Mouse (Mus musculus) hindbrain, embryonic 11.5 days (tissue): ENCODE data around the gene Ms4a1. TPM values are rescaled to one million over a fixed set of nuclear protein-coding genes. Genes with fewer than 3 reads are reported as not detected.
"Not testable (repeated sequence)": the region's sequence is repeated elsewhere in the genome, so short reads cannot be mapped to it uniquely, and the experiment has no call there.

ENCODE experiments used
- ATAC-seq: fragments of 200-750 bp; cut with Nextera tagmentation; 2 replicates; pipeline ENCODE4 v1.8.0; 2017; ENCODE audit warnings: mild to moderate bottlenecking, moderate TSS enrichment, moderate library complexity; ENCODE audit not compliant: low FRiP score
- DNase-seq: peaks from one replicate; pipeline ENCODE4 v3.0.0-alpha.2; 2015; ENCODE audit warnings: low spot score
- H3K27ac ChIP-seq: fragments of 300-500 bp; sonication (generic); 2 replicates; pipeline ENCODE4 v1.5.1; 2014; ENCODE audit warnings: mild to moderate bottlenecking, low read depth, low read length
- H3K27me3 ChIP-seq: fragments of 300-500 bp; sonication (generic); 2 replicates; pipeline ENCODE4 v1.6.1; 2014; ENCODE audit warnings: mild to moderate bottlenecking, low read length, moderate library complexity, mixed read lengths; ENCODE audit not compliant: control insufficient read depth, insufficient read depth
- H3K36me3 ChIP-seq: fragments of 300-500 bp; sonication (generic); 2 replicates; pipeline ENCODE4 v1.6.1; 2014; ENCODE audit warnings: mild to moderate bottlenecking, low read length, moderate library complexity, mixed read lengths; ENCODE audit not compliant: control insufficient read depth, insufficient read depth
- H3K4me1 ChIP-seq: fragments of 300-500 bp; sonication (generic); replicated peaks from 2 replicates; pipeline ENCODE4 v1.6.1; 2014; ENCODE audit warnings: low read length, mixed read lengths; ENCODE audit not compliant: control insufficient read depth, insufficient read depth
- H3K4me2 ChIP-seq: fragments of 300-500 bp; sonication (generic); replicated peaks from 2 replicates; pipeline ENCODE4 v1.6.1; 2014; ENCODE audit warnings: mild to moderate bottlenecking, low read depth, low read length
- H3K4me3 ChIP-seq: fragments of 300-500 bp; sonication (generic); 2 replicates; pipeline ENCODE4 v1.5.1; 2014; ENCODE audit warnings: low read depth, low read length
- H3K9ac ChIP-seq: fragments of 300-500 bp; sonication (generic); 2 replicates; pipeline ENCODE4 v1.6.1; 2014; ENCODE audit warnings: low read depth, low read length
- H3K9me3 ChIP-seq: fragments of 300-500 bp; sonication (generic); 2 replicates; pipeline ENCODE4 v1.6.1; 2016; ENCODE audit warnings: low read length; ENCODE audit not compliant: control insufficient read depth
- WGBS: fragments of 180-500 bp; shearing (Covaris S2); extraction: QIAGEN DNeasy Blood & Tissue Kit; methylation state at CpG from one replicate; pipeline ENCODE4 v1.1.7; 2014; 5-methylcytosine and 5-hydroxymethylcytosine counted together
- polyA plus RNA-seq: library from polyadenylated mRNA; unstranded; fragments of >200 nt; fragmentation: Nextera tagmentation; extraction: Ambion mirVana; gene quantifications from 2 replicates; pipeline ENCODE4 v1.2.1, GENCODE M21; 2014

The Ms4a1 gene
- polyA plus RNA-seq, 1 experiment from 2014 or later: not detected

GRCm38 (mm10) chr19:11276431-11276830, 10.4 kb upstream of the Ms4a1 start:
- Histone ChIP-seq H3K36me3 (no peaks in the 10 kb centered on the region), H3K4me2 (no peak overlapping the region), H3K9me3 (no peaks in the 10 kb centered on the region), H3K9ac (no peak overlapping the region), H3K27me3 (no peaks in the 10 kb centered on the region), H3K27ac (no peak overlapping the region), H3K4me3 (no peak overlapping the region), H3K4me1 (no peaks in the 10 kb centered on the region)
- WGBS: 74% methylated on average over 5 of the region's 5 CpGs
- ATAC-seq (no peak), DNase-seq (no peak)

DNA sequence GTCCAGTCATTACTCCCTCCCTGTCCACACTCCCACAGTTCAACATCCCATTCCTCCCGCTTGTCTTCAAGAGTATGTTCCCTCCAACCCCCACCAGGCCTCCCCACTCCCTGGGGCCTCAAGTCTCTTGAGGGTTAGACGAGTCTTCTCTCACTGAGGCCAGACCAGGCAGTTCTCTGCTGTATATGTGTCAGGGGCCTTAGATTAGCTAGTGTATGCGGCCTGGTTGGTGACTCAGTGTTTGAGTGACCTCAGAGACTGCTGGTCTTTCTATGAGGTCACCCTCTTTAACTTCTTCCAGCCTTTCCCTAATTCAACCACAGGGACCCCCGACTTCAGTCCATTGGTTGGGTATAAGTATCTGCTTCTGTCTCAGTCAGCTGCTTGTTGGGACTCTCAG, 915 bp upstream of the Ms4a1 start:
- no peak for ATAC-seq
- Histone ChIP-seq H3K36me3 (no peaks in the 10 kb centered on the region), H3K4me1 (no peaks in the 10 kb centered on the region), H3K4me3 (no peak overlapping the region), H3K9ac (no peak overlapping the region), H3K27me3 (no peaks in the 10 kb centered on the region), H3K27ac (no peak overlapping the region), H3K4me2 (no peak overlapping the region), H3K9me3 (no peaks in the 10 kb centered on the region)
- no peak for DNase-seq
- 75% methylated on average over 4 of the region's 4 CpGs for WGBS

GRCm38 (mm10) chr19:11264602-11265185, 1.3 kb downstream of the Ms4a1 start:
- Histone ChIP-seq H3K4me2 (no peak overlapping the region), H3K27me3 (no peaks in the 10 kb centered on the region), H3K9ac (no peak overlapping the region), H3K36me3 (no peaks in the 10 kb centered on the region), H3K27ac (no peak overlapping the region), H3K9me3 (no peaks in the 10 kb centered on the region), H3K4me1 (no peaks in the 10 kb centered on the region), H3K4me3 (no peak overlapping the region)
- ATAC-seq (no peak), DNase-seq (no peak)
- 89% methylated on average over 9 of the region's 9 CpGs for WGBS

DNA sequence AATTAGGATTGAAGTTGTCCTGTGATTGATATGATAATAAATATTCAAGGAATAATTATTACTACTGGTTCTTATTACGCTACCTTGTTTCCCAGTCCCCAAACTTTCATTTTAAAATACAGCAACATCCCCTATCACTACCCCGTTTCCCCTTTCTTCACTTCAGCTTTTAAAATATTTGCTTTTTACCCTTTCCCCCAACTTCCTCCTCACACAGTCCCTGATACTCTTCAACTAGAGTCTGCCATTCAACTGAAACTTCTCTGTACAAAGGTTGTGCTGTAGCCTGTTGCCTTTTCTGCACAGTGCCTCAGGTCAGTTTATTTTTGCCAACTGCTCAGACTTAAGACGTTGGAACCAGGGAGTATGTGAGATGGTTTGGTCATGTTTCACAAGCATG, 2.5 kb downstream of the Ms4a1 start:
- Histone ChIP-seq H3K4me2 (no peak overlapping the region), H3K9ac (no peak overlapping the region), H3K36me3 (no peaks in the 10 kb centered on the region), H3K9me3 (no peaks in the 10 kb centered on the region), H3K27me3 (no peaks in the 10 kb centered on the region), H3K27ac (no peak overlapping the region), H3K4me3 (no peak overlapping the region), H3K4me1 (no peaks in the 10 kb centered on the region)
- no peak for ATAC-seq
- WGBS: 89% methylated on average over 3 of the region's 3 CpGs
- no peak for DNase-seq

- H3K9me3 ChIP-seq, H3K27me3 ChIP-seq, H3K4me3 ChIP-seq, H3K27ac ChIP-seq, ATAC-seq, H3K9ac ChIP-seq, DNase-seq, H3K4me2 ChIP-seq, H3K4me1 ChIP-seq, H3K36me3 ChIP-seq: not testable (repeated sequence)
- WGBS: 79% methylated on average over 4 of the region's 4 CpGs
These were observed 3.1 kb downstream of the Ms4a1 start for GRCm38 (mm10) chr19:11262932-11263331.

- no peaks in the 10 kb centered on the region for H3K27me3 ChIP-seq
- no peak for ATAC-seq
- DNase-seq: no peak
- H3K4me1 ChIP-seq: no peaks in the 10 kb centered on the region
- no peak overlapping the region for H3K27ac ChIP-seq
- 82% methylated on average over 2 of the region's 2 CpGs for WGBS
- H3K9ac ChIP-seq: no peak overlapping the region
- no peak overlapping the region for H3K4me3 ChIP-seq
- no peaks in the 10 kb centered on the region for H3K36me3 ChIP-seq
- no peak overlapping the region for H3K4me2 ChIP-seq
- H3K9me3 ChIP-seq: no peaks in the 10 kb centered on the region
These were observed 4.5 kb downstream of the Ms4a1 start for GRCm38 (mm10) chr19:11261522-11261921.

DNA sequence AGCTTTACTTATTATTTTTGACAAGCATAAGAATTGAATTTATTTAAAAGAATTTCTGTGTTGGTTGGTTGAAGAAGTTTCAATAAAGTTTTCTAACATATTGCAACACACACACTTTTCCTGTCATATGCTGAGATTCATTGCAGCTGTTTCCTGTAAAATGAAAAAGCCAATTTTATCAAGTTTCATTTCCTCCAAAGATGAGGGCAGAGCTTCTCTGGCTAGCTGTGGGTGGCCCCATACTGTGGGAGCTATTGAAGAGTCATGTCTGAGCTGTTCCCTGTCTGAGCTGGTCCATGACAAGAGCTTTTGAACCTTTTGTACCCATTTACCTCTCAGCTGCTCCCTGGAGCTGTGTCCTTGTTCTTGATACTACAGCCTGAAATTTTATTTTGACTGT, 21.8 kb downstream of the Ms4a1 start:
- Histone ChIP-seq H3K4me3 (no peak overlapping the region), H3K4me1 (no peaks in the 10 kb centered on the region), H3K36me3 (no peaks in the 10 kb centered on the region), H3K4me2 (no peak overlapping the region), H3K9ac (no peak overlapping the region), H3K27me3 (no peaks in the 10 kb centered on the region), H3K9me3 (no peaks in the 10 kb centered on the region), H3K27ac (no peak overlapping the region)
- ATAC-seq: no peak
- no peak for DNase-seq

DNA sequence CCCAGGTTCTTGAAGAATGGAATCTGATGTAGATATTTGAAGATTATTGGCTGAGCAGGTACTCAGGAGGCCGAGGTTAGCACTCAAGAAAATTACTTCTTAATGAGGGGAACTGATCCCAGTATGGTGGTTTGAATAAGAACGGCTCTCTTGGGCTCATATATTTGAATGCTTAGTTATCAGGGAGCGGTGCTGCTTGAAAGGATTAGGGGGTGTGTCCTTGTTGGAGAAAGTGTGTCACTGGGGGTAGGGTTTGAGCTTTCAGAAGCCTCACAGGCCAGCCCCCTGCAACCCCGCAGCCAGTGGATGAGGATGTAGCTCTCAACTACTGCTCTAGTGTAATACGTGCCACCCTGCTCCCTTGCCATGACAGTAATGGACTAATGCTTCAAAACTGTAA, 23.5 kb downstream of the Ms4a1 start:
- Histone ChIP-seq H3K9ac (no peak overlapping the region), H3K4me2 (no peak overlapping the region), H3K9me3 (no peaks in the 10 kb centered on the region), H3K4me1 (no peaks in the 10 kb centered on the region), H3K27ac (no peak overlapping the region), H3K36me3 (no peaks in the 10 kb centered on the region), H3K4me3 (no peak overlapping the region), H3K27me3 (no peaks in the 10 kb centered on the region)
- 71% methylated on average over 5 of the region's 5 CpGs for WGBS
- ATAC-seq: no peak
- DNase-seq: no peak

GRCm38 (mm10) chr19:11235820-11236219, 30.2 kb downstream of the Ms4a1 start:
- Histone ChIP-seq H3K9ac (no peak overlapping the region), H3K27ac (no peak overlapping the region), H3K9me3 (no peaks in the 10 kb centered on the region), H3K4me3 (no peak overlapping the region), H3K4me1 (no peaks in the 10 kb centered on the region), H3K4me2 (no peak overlapping the region), H3K27me3 (no peaks in the 10 kb centered on the region), H3K36me3 (no peaks in the 10 kb centered on the region)
- ATAC-seq: no peak
- no peak for DNase-seq
